Mouse (Mus musculus) heart, adult 2 months (tissue): ENCODE measurements at regions not wholly inside any gene's neighbourhood (a gene's known extent, or its start where the extent isn't known, plus 50 kb on each side); places are given as distances from the start of the nearest gene placed in this dataset.

Experiments used
- CTCF ChIP-seq: fragments of 200-600 bp; IDR thresholded peaks from 2 replicates; pipeline ENCODE4 v1.8.1; 2022; ENCODE audit warnings: antibody characterized with exemption, mild to moderate bottlenecking, moderate library complexity
- EP300 ChIP-seq: fragments of 200-500 bp; IDR thresholded peaks from 2 replicates; pipeline ENCODE4 v1.6.1; 2011; ENCODE audit warnings: low read depth, low read length, control low read depth; ENCODE audit not compliant: insufficient read depth
- POLR2A ChIP-seq: fragments of 200-500 bp; IDR thresholded peaks from 2 replicates; pipeline ENCODE4 v1.6.1; 2011; ENCODE audit warnings: mild to moderate bottlenecking, low read depth, low read length, control low read depth; ENCODE audit not compliant: insufficient read depth

GRCm38 (mm10) chr13:117079316-117079715, 54.0 kb upstream of the Parp8 start:
- no peak for TF ChIP-seq EP300
- TF ChIP-seq CTCF, result no peak
- no peak for TF ChIP-seq POLR2A
